Mouse (Mus musculus) lung, postnatal 0 days (tissue): ENCODE results near the gene Klc4.

Experiments
- CTCF ChIP-seq: IDR thresholded peaks from 2 replicates; pipeline ENCODE4 v1.5.1; 2016; ENCODE audit warnings: antibody characterized with exemption, mild to moderate bottlenecking
- EP300 ChIP-seq: IDR thresholded peaks from 2 replicates; pipeline ENCODE4 v1.6.1; 2016; ENCODE audit warnings: antibody characterized with exemption, mild to moderate bottlenecking, control low read depth

GRCm38 (mm10) chr17:46629685-46630441 is 16.0 kb downstream of the Klc4 start:
- TF ChIP-seq CTCF, result peak; percentile 33
- no peak; the same call in 1 of the 2 replicates for TF ChIP-seq EP300
